Mouse (Mus musculus): ENCODE results near the gene Prkag2.

Prkag2 gene

GRCm38 (mm10) chr5:25041947-25042346, 58.5 kb downstream of the Prkag2 start:
- peak; percentile 86 for DNase-seq

- peak; percentile 77 for DNase-seq
Observed at GRCm38 (mm10) chr5:25041307-25041706, 59.1 kb downstream of the Prkag2 start.

DNA sequence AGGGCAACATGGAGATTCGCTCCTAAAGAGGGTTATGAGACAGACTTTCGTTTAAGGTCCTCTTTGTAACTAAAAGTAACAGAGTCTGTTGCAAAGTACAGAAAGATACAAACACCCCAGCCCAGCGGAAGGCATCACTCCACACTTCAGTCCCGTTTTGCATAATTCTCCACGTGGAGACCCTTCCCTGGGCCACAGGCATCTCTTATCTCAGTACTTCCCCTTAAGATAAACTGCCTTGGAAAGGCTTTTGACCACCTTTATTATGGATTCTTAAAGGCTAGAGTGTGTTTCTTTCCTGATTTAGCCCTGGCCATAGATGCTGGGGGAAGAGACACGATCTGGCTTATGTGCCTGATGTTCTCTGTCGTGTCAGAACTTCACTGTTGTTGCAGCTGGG, 59.5 kb downstream of the Prkag2 start:
- DNase-seq = no peak

DNA sequence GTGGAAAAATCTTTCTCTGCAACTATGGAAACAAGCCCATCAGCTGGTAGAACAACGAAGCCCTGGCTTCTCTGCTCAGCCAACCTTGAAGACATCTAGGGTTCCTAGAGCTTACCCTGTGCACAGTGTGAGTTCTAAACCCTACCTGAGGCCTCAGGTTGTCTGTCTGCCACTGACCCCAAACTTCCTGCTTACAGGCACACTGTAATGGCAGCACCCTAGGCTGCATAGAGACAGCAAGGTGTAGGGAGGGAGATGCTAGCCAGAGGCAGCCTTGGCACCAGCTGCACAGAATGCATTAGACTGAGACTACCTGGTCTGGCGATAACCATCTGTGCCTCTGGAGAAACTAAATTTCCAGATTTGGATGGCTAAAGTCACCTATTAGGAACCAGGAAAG, 61.6 kb downstream of the Prkag2 start:
- no peak for DNase-seq

DNA sequence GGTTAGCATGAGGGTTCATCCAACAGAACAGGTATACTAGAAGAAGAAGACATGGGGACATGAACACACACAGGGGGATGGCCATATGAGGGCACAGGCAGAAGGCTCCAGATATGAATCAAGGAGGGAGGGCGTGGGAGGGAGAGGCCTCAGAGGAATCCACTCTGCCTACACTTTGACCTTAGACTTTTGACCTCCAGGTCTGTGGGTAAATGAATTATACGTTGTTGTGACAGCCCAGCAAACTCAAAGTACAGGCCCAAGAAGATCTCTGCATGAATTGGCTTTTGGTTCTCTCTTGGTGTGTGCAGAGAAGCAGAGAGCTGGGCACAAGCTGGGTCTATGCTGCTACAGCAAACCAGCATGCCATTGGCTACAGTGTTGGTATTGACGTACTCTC, 65.1 kb downstream of the Prkag2 start:
- no peak for DNase-seq

DNA sequence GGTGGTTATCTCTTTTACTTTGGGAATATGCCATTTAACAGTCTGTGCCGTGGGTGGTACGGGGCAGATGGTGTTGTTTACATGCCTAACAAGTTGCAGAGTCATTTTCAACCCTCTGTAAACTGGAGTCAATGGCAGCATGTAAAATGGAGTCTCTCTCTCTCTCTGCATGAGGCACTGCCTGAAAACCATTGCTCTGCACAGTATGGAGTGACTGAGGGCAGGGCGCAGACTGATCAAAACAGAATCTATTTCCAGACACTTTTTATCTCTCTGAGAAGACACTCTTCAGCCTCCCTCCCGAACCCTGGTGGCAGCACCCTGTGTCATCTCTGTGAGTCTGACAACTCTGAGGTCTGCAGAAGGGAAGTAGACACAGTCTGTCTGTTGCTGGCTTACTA, 69.0 kb downstream of the Prkag2 start:
- DNase-seq = no peak

- no peak for DNase-seq
Observed at GRCm38 (mm10) chr5:25031037-25031436, 69.4 kb downstream of the Prkag2 start.

GRCm38 (mm10) chr5:25030276-25030681, 70.2 kb downstream of the Prkag2 start:
- DNase-seq = peak; percentile 76

GRCm38 (mm10) chr5:25027673-25028072, 72.8 kb downstream of the Prkag2 start:
- no peak for DNase-seq

DNA sequence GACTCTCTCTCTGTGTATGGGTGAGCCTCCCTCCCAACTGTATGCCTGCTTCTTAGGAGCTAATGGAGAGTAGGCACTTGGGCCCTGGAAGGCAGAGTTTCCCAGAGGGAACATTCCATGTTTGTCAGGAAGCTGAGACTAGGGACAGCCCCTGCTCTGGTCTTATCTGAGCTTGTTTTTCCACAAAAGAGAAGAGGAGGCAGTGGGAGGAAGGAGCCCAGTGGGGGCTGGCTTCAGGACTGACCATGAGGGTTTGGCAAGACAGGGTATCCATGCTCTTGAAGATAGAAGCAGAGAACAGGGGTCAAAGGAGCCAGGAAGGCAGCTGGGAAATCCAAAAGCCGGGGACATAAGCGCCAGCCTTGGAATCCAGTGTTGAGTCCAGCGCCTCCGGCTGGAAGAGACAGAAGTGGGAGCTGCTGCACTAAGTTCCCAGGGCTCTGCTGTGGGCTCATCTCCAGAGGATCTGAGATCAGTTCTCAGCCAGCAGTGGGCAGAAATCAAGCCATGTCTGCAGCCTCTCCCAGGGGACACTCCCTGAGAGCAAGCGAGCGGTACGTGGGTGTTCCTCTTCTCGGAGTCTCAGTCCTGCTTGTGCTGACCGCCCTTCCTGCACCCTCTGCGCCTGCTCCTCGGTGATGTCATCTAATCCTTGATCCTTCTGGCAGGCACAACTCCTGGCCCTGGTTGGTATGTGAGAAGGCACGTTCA, 75.0 kb downstream of the Prkag2 start:
- peak; percentile 53 for DNase-seq

- DNase-seq = peak; percentile 63
Observed at GRCm38 (mm10) chr5:25022904-25023303, 77.5 kb downstream of the Prkag2 start.

GRCm38 (mm10) chr5:25019221-25019620, 81.2 kb downstream of the Prkag2 start:
- no peak for DNase-seq

DNA sequence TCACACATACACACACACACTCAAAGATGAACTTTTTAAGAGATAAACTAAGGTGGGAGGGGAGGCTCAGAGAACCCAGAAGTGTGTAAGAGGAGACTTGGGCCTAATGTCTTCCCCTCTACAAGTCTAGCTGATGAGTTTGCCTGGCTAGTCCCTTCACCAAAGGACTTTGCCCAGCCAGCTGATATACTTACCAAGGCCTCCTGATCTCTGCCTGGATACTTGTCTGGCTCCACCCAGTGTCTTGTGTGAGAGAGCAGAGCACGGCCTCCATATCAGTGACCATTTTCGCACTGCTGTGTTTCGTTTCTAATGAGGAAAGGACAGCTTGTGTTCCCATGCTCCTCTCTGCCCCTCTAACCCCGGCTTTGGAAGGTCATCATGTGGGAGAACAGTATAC, 88.3 kb downstream of the Prkag2 start:
- DNase-seq = no peak

DNA sequence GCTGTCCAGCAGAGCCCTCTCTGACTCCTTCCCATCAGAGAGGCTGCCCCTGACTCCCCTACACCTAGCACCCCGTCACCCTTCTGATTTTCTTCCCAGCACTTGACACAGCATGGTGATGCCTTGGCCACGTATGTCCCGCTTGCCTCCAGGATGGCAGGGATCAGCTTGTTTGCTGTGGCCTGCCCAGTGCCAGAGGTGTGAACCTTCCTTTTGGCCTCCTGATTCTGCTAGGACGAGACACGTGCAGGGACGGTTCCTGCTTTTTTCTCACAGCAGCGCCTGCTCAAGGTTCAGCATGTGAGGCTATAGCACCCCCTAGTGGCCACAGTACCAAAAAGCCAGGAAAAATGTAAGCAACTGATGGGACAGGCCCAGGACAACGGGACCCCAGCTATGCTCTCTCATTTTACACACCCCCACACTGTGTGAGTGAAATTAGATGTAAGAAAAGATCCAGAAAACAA, 89.4 kb downstream of the Prkag2 start:
- peak; percentile 93 for DNase-seq

DNA sequence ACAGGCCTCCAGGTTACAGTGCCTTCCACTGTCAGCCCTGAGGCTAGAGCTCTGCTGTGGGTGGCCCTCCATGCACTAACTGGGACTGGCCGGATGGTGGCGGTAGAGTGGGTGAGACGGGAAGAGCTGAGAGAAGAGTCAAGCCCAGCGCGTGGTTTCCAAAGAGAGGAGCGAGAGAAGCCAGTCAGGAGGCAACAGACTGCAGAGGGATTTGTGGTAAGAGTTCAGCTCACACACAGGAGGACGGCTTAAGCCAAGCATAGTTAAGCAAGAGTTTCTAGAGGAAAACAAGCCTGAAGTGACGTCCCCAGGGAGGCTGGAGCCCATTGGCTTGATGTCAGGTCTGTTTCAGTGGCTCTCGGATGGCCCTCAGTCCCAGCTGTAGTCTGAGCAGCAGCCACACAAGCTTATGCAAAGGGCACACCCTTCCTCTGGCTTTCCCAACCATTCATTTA, 90.0 kb downstream of the Prkag2 start:
- DNase-seq = peak; percentile 87

DNA sequence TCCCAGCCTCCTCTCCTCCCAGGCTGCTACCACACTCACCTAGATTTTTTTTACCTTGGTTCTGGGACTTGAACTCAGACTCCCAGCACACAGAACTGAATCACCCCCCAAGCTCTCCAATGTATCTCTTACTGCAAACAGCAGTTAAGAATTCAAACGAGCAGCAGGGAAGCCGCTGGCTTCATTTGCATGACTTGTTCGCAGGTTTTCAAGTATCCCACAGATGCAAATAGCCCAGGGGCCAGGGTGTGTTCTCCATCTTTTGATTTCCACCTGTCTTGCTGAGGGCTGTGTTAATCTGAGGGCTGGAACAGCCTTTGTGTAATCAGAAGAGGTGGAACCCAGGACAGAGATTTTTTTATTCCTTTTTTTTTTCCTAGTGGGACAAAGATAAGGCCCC, 90.7 kb downstream of the Prkag2 start:
- no peak for DNase-seq

DNA sequence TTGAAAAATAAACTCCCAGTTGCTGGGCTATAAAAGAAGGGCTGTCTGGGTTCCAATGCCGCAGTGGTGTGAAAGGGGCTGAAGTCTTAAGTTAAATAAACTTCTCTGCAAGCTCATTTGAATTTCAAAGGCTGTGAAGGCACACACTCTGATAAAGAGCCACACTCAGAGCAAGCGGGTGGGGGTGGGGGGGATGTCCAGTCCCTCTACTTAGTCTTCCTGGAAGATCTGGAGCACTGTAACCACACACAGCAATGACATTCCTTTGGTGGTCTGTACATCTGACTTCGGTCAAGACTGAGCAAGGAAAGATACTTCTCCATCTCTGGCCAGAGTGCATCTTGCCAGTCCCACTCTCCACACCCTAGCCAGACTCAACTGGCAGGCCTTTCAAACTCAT, 91.5 kb downstream of the Prkag2 start:
- DNase-seq = no peak

DNA sequence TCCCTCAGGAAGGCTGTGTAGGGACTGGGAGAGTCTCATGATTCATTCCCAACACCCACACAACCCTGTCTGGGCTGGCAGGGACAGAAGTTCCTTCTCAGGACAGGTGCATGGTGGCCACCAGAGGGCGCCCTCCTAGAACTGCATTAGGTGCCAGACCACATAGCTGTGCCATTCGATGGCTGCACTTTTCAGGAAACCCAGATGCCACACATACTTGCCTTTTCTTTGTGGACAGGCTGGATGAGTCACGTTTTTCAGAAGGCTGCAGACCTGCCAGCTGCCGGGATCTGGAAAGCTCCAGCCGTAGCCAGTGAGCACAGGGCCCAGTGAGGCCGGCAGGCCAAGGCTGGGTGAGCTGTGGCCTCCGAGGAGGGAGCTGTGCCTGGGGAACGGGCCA, 93.6 kb downstream of the Prkag2 start:
- DNase-seq = peak; percentile 92

- peak; percentile 27 for DNase-seq
Observed at GRCm38 (mm10) chr5:25005532-25006129, 94.8 kb downstream of the Prkag2 start.

- peak; percentile 84 for DNase-seq
Observed at GRCm38 (mm10) chr5:25001391-25001794, 99.0 kb downstream of the Prkag2 start.

- no peak for DNase-seq
Observed at GRCm38 (mm10) chr5:24999351-24999750, 101.1 kb downstream of the Prkag2 start.

DNA sequence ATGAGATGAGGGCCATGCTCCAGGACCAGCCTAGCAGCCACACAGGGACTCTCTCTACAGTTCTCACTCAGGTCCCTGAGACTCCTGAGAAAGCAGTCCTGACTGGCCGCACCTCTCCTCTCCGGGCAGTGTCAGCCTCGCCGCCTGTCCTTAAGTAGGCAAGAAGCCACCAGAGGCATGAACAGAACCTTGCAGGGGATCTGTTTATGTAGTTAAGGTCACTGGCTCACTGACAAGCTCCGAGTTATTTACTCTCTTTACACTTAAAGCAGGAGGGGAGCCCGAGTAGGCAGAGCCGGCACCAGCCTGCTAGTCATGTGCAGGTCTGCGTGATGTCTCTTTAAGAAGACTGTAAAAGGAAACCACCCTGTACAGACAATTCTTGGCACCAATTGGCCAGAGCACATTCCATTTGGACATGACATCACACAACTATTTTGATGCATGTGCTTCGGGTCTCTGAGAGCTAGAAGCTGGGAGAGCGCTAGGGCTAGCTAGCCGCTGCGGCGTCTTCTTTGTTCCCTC, 104.8 kb downstream of the Prkag2 start:
- DNase-seq = peak; percentile 85

DNA sequence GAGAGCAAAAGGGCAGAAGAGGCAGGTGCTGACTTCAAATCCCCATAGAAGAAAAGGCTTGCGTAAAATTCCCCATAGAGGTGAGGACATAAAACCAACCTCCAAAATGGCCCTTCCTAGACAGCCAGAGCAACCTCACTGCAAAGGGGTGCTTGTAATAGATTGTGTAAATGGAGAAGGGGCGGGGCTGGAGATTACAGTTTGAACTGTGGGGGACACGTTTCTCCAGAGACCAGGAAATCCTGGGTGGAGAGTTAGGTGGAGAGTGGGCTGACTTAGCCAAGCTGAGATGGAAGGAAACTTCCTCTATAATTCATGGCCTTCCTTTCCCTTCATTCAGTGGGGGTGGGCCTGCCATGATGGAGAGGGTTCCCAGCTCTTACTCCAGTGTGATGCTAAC, 107.3 kb downstream of the Prkag2 start:
- DNase-seq = no peak

- no peak for DNase-seq
Observed at GRCm38 (mm10) chr5:24991575-24991974, 108.9 kb downstream of the Prkag2 start.
